ENCODE assay signal across 10 mouse cellular contexts in genomic region chr4:135436291-135436690, GRCm38 (mm10). TPM values are rescaled to one million over a fixed set of nuclear protein-coding genes. Genes with fewer than 3 reads are reported as not detected.
A peak's percentile ranks its signal among the peaks of the same experiment; 100 is the strongest.
DNase-seq lines count a peak whose midpoint lies in the region; ATAC-seq lines count a peak whose summit lies in the region.
"Had no signal": no experiment of that assay in that cellular context is flagged by ENCODE, and none has a peak within 500 bp of the region (broad histone marks: within the 10 kb centered on the region; RNA-seq: fewer than 3 reads in every experiment).

No protein-coding gene starts in this region.

- peak; percentile 29 for DNase-seq in heart, adult 8-10 months (ENCODE audit: low spot score)
- DNase-seq in adrenal gland, postnatal 25 days = peak; percentile 16
- DNase-seq in lung, postnatal 4 days = peak; percentile 69 to 70
- no peak for DNase-seq in ovary, postnatal 36 days (ENCODE audit: low spot score)
- no peak for DNase-seq in limb, embryonic 10.5 days (ENCODE audit: low spot score)

- no peak overlapping the region for H3K27ac ChIP-seq in heart, embryonic 11.5 days (ENCODE audit: low read depth, low read length)
- H3K27ac ChIP-seq in kidney, embryonic 15.5 days = 0 out of 2 replicates have a peak overlapping the region, but pooled peaks have one; percentile 37
- no peak overlapping the region for H3K27ac ChIP-seq in limb, embryonic 10.5 days

- H3K9ac ChIP-seq in heart, embryonic 11.5 days (ENCODE audit: low read depth, low read length) = no peak overlapping the region
- H3K9ac ChIP-seq in kidney, embryonic 15.5 days = no peak overlapping the region

- 50% methylated on average over 13 of the region's 13 CpGs for WGBS in heart, embryonic 11.5 days (ENCODE audit: insufficient replicate concordance)
- 54% methylated on average over 13 of the region's 13 CpGs for WGBS in kidney, embryonic 15.5 days
- 65% methylated on average over 13 of the region's 13 CpGs for WGBS in limb, embryonic 10.5 days

- H3K4me3 ChIP-seq in heart, embryonic 11.5 days (ENCODE audit: low read depth, low read length) = no peak overlapping the region
- H3K4me3 ChIP-seq in kidney, embryonic 15.5 days (replicated peaks) = no peak overlapping the region
- H3K4me3 ChIP-seq in limb, embryonic 10.5 days = no peak overlapping the region
- H3K4me3 ChIP-seq: megakaryocyte, embryonic 14.5 days had no signal

- H3K27me3 ChIP-seq in heart, embryonic 11.5 days (ENCODE audit: control insufficient read depth, insufficient read depth, low read length) = no peaks in the 10 kb centered on the region
- no peaks in the 10 kb centered on the region for H3K27me3 ChIP-seq in kidney, embryonic 15.5 days
- H3K27me3 ChIP-seq in limb, embryonic 10.5 days (ENCODE audit: low read depth, poor library complexity, severe bottlenecking) = peaks cover 14% of the 10 kb centered on the region
- H3K27me3 ChIP-seq: megakaryocyte, embryonic 14.5 days had no signal

- no peaks in the 10 kb centered on the region for H3K9me3 ChIP-seq in heart, embryonic 11.5 days (replicated peaks; ENCODE audit: control insufficient read depth, low read length)
- no peaks in the 10 kb centered on the region for H3K9me3 ChIP-seq in kidney, embryonic 15.5 days (replicated peaks)
- H3K9me3 ChIP-seq in limb, embryonic 10.5 days (replicated peaks) = no peaks in the 10 kb centered on the region
- H3K9me3 ChIP-seq: megakaryocyte, embryonic 14.5 days had no signal

- no peaks in the 10 kb centered on the region for H3K36me3 ChIP-seq in heart, embryonic 11.5 days (ENCODE audit: control insufficient read depth, insufficient read depth, low read length)
- no peaks in the 10 kb centered on the region for H3K36me3 ChIP-seq in kidney, embryonic 15.5 days
- no peaks in the 10 kb centered on the region for H3K36me3 ChIP-seq in limb, embryonic 10.5 days

- no peak for ATAC-seq in heart, embryonic 11.5 days (replicated peaks; ENCODE audit: insufficient number of reproducible peaks, low FRiP score, low TSS enrichment)
- no peak for ATAC-seq in kidney, embryonic 15.5 days (replicated peaks; ENCODE audit: low FRiP score)
- ATAC-seq in erythroid progenitor cell, adult 5-6 weeks (replicated peaks; ENCODE audit: low FRiP score, poor library complexity, severe bottlenecking) = no peak

- no peak overlapping the region for H3K4me2 ChIP-seq in heart, embryonic 11.5 days
- H3K4me2 ChIP-seq in kidney, embryonic 15.5 days = peak overlapping the region; percentile 9; the same call in 1 of the 2 replicates

- H3K4me1 ChIP-seq in heart, embryonic 11.5 days (ENCODE audit: control insufficient read depth, insufficient read depth, low read length) = peaks cover 2% of the 10 kb centered on the region; the same call in 1 of the 2 replicates
- peaks cover 28% of the 10 kb centered on the region for H3K4me1 ChIP-seq in kidney, embryonic 15.5 days
- H3K4me1 ChIP-seq in limb, embryonic 10.5 days = peaks cover 26% of the 10 kb centered on the region

RNA-seq across cellular contexts. Expression of gene Rcan3, which starts 2.6 kb away (rescaled TPM):
- 10 to 100 TPM in 1 of 4 experiments, 1 to 10 TPM in 3; 9.4 to 12.9 (median 9.6) TPM for total RNA-seq in heart, adult 8-10 months (2022)
- 10.1 and 10.4 TPM in 2 replicates for polyA plus RNA-seq in heart, embryonic 11.5 days (2014; fragmentation: Nextera tagmentation; extraction: Ambion mirVana)
- 11.9 and 16.9 TPM in 2 replicates for total RNA-seq in adrenal gland, postnatal 25 days (2021)
- 12.6 and 15.5 TPM in 2 replicates for polyA plus RNA-seq in kidney, embryonic 15.5 days (2015; fragmentation: Nextera tagmentation; extraction: Ambion mirVana)
- 8.0 and 10.8 TPM in 2 replicates for total RNA-seq in erythroid progenitor cell, adult 5-6 weeks (2015; ENCODE audit: low replicate concordance)
- total RNA-seq in erythroid progenitor cell, adult 5-6 weeks (2017; ENCODE audit: low replicate concordance) = 8.5 and 9.1 TPM in 2 replicates
- 6.4 and 6.7 TPM in 2 replicates for polyA plus RNA-seq in limb, embryonic 10.5 days (2016; fragmentation: Nextera tagmentation; extraction: Ambion mirVana)

RNA-seq across cellular contexts. Expression of gene Ncmap, which starts 38.3 kb away (rescaled TPM):
- total RNA-seq in heart, adult 8-10 months (2022) = not detected
- 0.87 and 1.5 TPM in 2 replicates for polyA plus RNA-seq in heart, embryonic 11.5 days (2014; fragmentation: Nextera tagmentation; extraction: Ambion mirVana)
- total RNA-seq in adrenal gland, postnatal 25 days (2021) = not detected in 2 replicates
- polyA plus RNA-seq in kidney, embryonic 15.5 days (2015; fragmentation: Nextera tagmentation; extraction: Ambion mirVana) = 3.1 and 3.5 TPM in 2 replicates
- not detected in 2 replicates for total RNA-seq in erythroid progenitor cell, adult 5-6 weeks (2015; ENCODE audit: low replicate concordance)
- not detected in 2 replicates for total RNA-seq in erythroid progenitor cell, adult 5-6 weeks (2017; ENCODE audit: low replicate concordance)
- polyA plus RNA-seq in limb, embryonic 10.5 days (2016; fragmentation: Nextera tagmentation; extraction: Ambion mirVana) = 0.35 TPM in 1 of 2 replicates, not detected in the other
- total RNA-seq: common myeloid progenitor, adult 5-6 weeks had no signal

RNA-seq across cellular contexts. Expression of gene Stpg1, which starts 58.3 kb away (rescaled TPM):
- total RNA-seq in heart, adult 8-10 months (2022) = under 1 TPM in 2 of 4 experiments, not detected in 2; 0.22 to 0.44 TPM
- polyA plus RNA-seq in heart, embryonic 11.5 days (2014; fragmentation: Nextera tagmentation; extraction: Ambion mirVana) = 0.13 and 0.14 TPM in 2 replicates
- total RNA-seq in adrenal gland, postnatal 25 days (2021) = 0.91 TPM in 1 of 2 replicates, not detected in the other
- 0.60 and 0.65 TPM in 2 replicates for polyA plus RNA-seq in kidney, embryonic 15.5 days (2015; fragmentation: Nextera tagmentation; extraction: Ambion mirVana)
- not detected in 2 replicates for total RNA-seq in erythroid progenitor cell, adult 5-6 weeks (2015; ENCODE audit: low replicate concordance)
- total RNA-seq in erythroid progenitor cell, adult 5-6 weeks (2017; ENCODE audit: low replicate concordance) = not detected in 2 replicates
- 0.11 TPM in 1 of 2 replicates, not detected in the other for polyA plus RNA-seq in limb, embryonic 10.5 days (2016; fragmentation: Nextera tagmentation; extraction: Ambion mirVana)
- total RNA-seq: common myeloid progenitor, adult 5-6 weeks had no signal

RNA-seq across cellular contexts. Expression of gene Nipal3, which starts 58.5 kb away (rescaled TPM):
- total RNA-seq in heart, adult 8-10 months (2022) = 10 to 100 TPM; 42.2 to 55.4 (median 44.1) TPM
- polyA plus RNA-seq in heart, embryonic 11.5 days (2014; fragmentation: Nextera tagmentation; extraction: Ambion mirVana) = 5.7 and 6.4 TPM in 2 replicates
- total RNA-seq in adrenal gland, postnatal 25 days (2021) = 12.7 and 26.6 TPM in 2 replicates
- polyA plus RNA-seq in kidney, embryonic 15.5 days (2015; fragmentation: Nextera tagmentation; extraction: Ambion mirVana) = 4.9 and 6.2 TPM in 2 replicates
- total RNA-seq in erythroid progenitor cell, adult 5-6 weeks (2015; ENCODE audit: low replicate concordance) = 7.1 and 7.9 TPM in 2 replicates
- 8.5 and 17.2 TPM in 2 replicates for total RNA-seq in erythroid progenitor cell, adult 5-6 weeks (2017; ENCODE audit: low replicate concordance)
- 1.7 and 2.2 TPM in 2 replicates for polyA plus RNA-seq in limb, embryonic 10.5 days (2016; fragmentation: Nextera tagmentation; extraction: Ambion mirVana)

Comparison
In these comparisons a context has a peak if more than half of its experiments do, and no peak if none do; other contexts are left out.
1. DNase-seq: peak in heart, adult 8-10 months (single experiment), adrenal gland, postnatal 25 days (single experiment) and lung, postnatal 4 days (2 of 2); none in ovary, postnatal 36 days (single experiment) and limb, embryonic 10.5 days (single experiment).